In genomic region chr9:51278500-51279381, GRCm38 (mm10) we compare ENCODE assay signal across 8 mouse cellular contexts. TPM values are rescaled to one million over a fixed set of nuclear protein-coding genes. Genes with fewer than 3 reads are reported as not detected.
DNase-seq lines count a peak whose midpoint lies in the region; ATAC-seq and TF ChIP-seq lines count a peak whose summit lies in the region.

Gene Colca2 (minus strand): TSS chr9:51278569.

- WGBS in heart, embryonic 11.5 days (ENCODE audit: insufficient replicate concordance) = under 1% methylated on average over 53 of the region's 53 CpGs
- WGBS in kidney, embryonic 14.5 days = under 1% methylated on average over 53 of the region's 53 CpGs
- WGBS in midbrain, postnatal 0 days = under 1% methylated on average over 51 of the region's 53 CpGs
- WGBS in stomach, embryonic 16.5 days = under 1% methylated on average over 53 of the region's 53 CpGs

- H3K4me3 ChIP-seq in heart, embryonic 11.5 days (ENCODE audit: low read depth, low read length) = peak within 1 kb of the TSS; percentile 64
- H3K4me3 ChIP-seq in kidney, embryonic 14.5 days (ENCODE audit: low read length) = peak within 1 kb of the TSS; percentile 64
- peak within 1 kb of the TSS; percentile 43 for H3K4me3 ChIP-seq in midbrain, postnatal 0 days (ENCODE audit: low read depth, low read length)
- H3K4me3 ChIP-seq in stomach, embryonic 16.5 days (replicated peaks; ENCODE audit: low read length) = peak within 1 kb of the TSS; percentile 55

- peak within 1 kb of the TSS; percentile 42; the same call in 1 of the 2 replicates for H3K27ac ChIP-seq in heart, embryonic 11.5 days (ENCODE audit: low read depth, low read length)
- H3K27ac ChIP-seq in kidney, embryonic 14.5 days (ENCODE audit: low read depth, low read length) = peak within 1 kb of the TSS; percentile 67; the same call in 1 of the 2 replicates
- no peak within 1 kb of the TSS for H3K27ac ChIP-seq in midbrain, postnatal 0 days (ENCODE audit: low read depth, low read length)
- H3K27ac ChIP-seq in stomach, embryonic 16.5 days (ENCODE audit: low read length) = peak within 1 kb of the TSS; percentile 74

- H3K36me3 ChIP-seq in heart, embryonic 11.5 days (ENCODE audit: control insufficient read depth, insufficient read depth, low read length) = no peaks in the 10 kb centered on the region
- no peaks in the 10 kb centered on the region for H3K36me3 ChIP-seq in kidney, embryonic 14.5 days (ENCODE audit: control insufficient read depth, insufficient read depth, low read length)
- no peaks in the 10 kb centered on the region for H3K36me3 ChIP-seq in midbrain, postnatal 0 days (ENCODE audit: insufficient read depth, low read length)
- H3K36me3 ChIP-seq in stomach, embryonic 16.5 days (ENCODE audit: control insufficient read depth, insufficient read depth, low read length) = no peaks in the 10 kb centered on the region

- peaks cover 10% of the 10 kb centered on the region for H3K27me3 ChIP-seq in heart, embryonic 11.5 days (ENCODE audit: control insufficient read depth, insufficient read depth, low read length)
- no peaks in the 10 kb centered on the region for H3K27me3 ChIP-seq in kidney, embryonic 14.5 days (ENCODE audit: control insufficient read depth, insufficient read depth, low read length)
- peaks cover 22% of the 10 kb centered on the region for H3K27me3 ChIP-seq in midbrain, postnatal 0 days (ENCODE audit: insufficient read depth, low read length)
- H3K27me3 ChIP-seq in stomach, embryonic 16.5 days (ENCODE audit: control insufficient read depth, insufficient read depth, low read length) = no peaks in the 10 kb centered on the region

- peak within 1 kb of the TSS; percentile 85 for H3K9ac ChIP-seq in heart, embryonic 11.5 days (ENCODE audit: low read depth, low read length)
- H3K9ac ChIP-seq in kidney, embryonic 14.5 days (ENCODE audit: low read depth, low read length) = peak within 1 kb of the TSS; percentile 72
- 0 out of 2 replicates have a peak within 1 kb of the TSS, but pooled peaks have one; percentile 13 for H3K9ac ChIP-seq in midbrain, postnatal 0 days (replicated peaks; ENCODE audit: low read length, poor library complexity, severe bottlenecking)
- H3K9ac ChIP-seq in stomach, embryonic 16.5 days (ENCODE audit: low read length) = peak within 1 kb of the TSS; percentile 72

- ATAC-seq in heart, embryonic 11.5 days (replicated peaks; ENCODE audit: insufficient number of reproducible peaks, low FRiP score, low TSS enrichment) = peak; percentile 90
- peak; percentile 98 for ATAC-seq in kidney, embryonic 14.5 days (ENCODE audit: low FRiP score, low TSS enrichment)
- peak; percentile 85 for ATAC-seq in midbrain, postnatal 0 days (ENCODE audit: low FRiP score)
- peak; percentile 94 for ATAC-seq in stomach, embryonic 16.5 days (ENCODE audit: insufficient read depth, low FRiP score)

- TF ChIP-seq CTCF in midbrain, postnatal 0 days (IDR thresholded peaks at IDR 0.05) = peak; percentile 49

- DNase-seq in spleen, adult 18-20 months = peak; percentile 37 to 50
- DNase-seq in spleen, adult 12 weeks (ENCODE audit: low spot score) = no peak
- DNase-seq in fibroblast of lung, adult 2 months (ENCODE audit: low read depth) = peak; percentile 67
- peak; percentile 65 for DNase-seq in liver
- DNase-seq in midbrain, postnatal 0 days (ENCODE audit: low spot score) = peak; percentile 70

- H3K4me1 ChIP-seq in heart, embryonic 11.5 days (ENCODE audit: control insufficient read depth, insufficient read depth, low read length) = peaks cover 7% of the 10 kb centered on the region; the same call in 1 of the 2 replicates
- H3K4me1 ChIP-seq in kidney, embryonic 14.5 days (ENCODE audit: control insufficient read depth, insufficient read depth, low read length) = 0 out of 2 replicates have a peak, but pooled peaks cover 6% of the 10 kb centered on the region
- no peaks in the 10 kb centered on the region for H3K4me1 ChIP-seq in midbrain, postnatal 0 days (ENCODE audit: insufficient read depth, low read length)
- peaks cover 14% of the 10 kb centered on the region for H3K4me1 ChIP-seq in stomach, embryonic 16.5 days (ENCODE audit: control insufficient read depth, insufficient read depth, low read length)

- no peaks in the 10 kb centered on the region for H3K9me3 ChIP-seq in heart, embryonic 11.5 days (replicated peaks; ENCODE audit: control insufficient read depth, low read length)
- H3K9me3 ChIP-seq in kidney, embryonic 14.5 days (ENCODE audit: control insufficient read depth, low read length) = no peaks in the 10 kb centered on the region
- H3K9me3 ChIP-seq in midbrain, postnatal 0 days (ENCODE audit: low read length) = no peaks in the 10 kb centered on the region
- H3K9me3 ChIP-seq in stomach, embryonic 16.5 days (replicated peaks; ENCODE audit: control insufficient read depth, low read length) = no peaks in the 10 kb centered on the region

- H3K4me2 ChIP-seq in heart, embryonic 11.5 days = peak within 1 kb of the TSS; percentile 89
- H3K4me2 ChIP-seq in kidney, embryonic 14.5 days (replicated peaks; ENCODE audit: low read depth, low read length) = peak within 1 kb of the TSS; percentile 92
- H3K4me2 ChIP-seq in midbrain, postnatal 0 days (ENCODE audit: low read depth, low read length, poor library complexity, severe bottlenecking) = peak within 1 kb of the TSS; percentile 90
- peak within 1 kb of the TSS; percentile 67 for H3K4me2 ChIP-seq in stomach, embryonic 16.5 days (ENCODE audit: low read depth, low read length)

RNA-seq across cellular contexts. Expression of gene Colca2, which starts in this region (rescaled TPM):
- polyA plus RNA-seq in heart, embryonic 11.5 days (2014; fragmentation: Nextera tagmentation; extraction: Ambion mirVana) = 2.4 and 4.4 TPM in 2 replicates
- polyA plus RNA-seq in kidney, embryonic 14.5 days (2014; fragmentation: Nextera tagmentation; extraction: Ambion mirVana) = 2.8 and 5.2 TPM in 2 replicates
- not detected in 2 replicates for total RNA-seq in midbrain, postnatal 0 days (2014; rRNA removed)
- polyA plus RNA-seq in midbrain, postnatal 0 days (2015; fragmentation: Nextera tagmentation; extraction: Ambion mirVana) = 0.79 and 1.1 TPM in 2 replicates
- polyA plus RNA-seq in stomach, embryonic 16.5 days (2015; fragmentation: Nextera tagmentation; extraction: Ambion mirVana) = 8.7 and 9.3 TPM in 2 replicates

Comparison
In these comparisons a context has a peak if more than half of its experiments do, and no peak if none do; other contexts are left out.
1. H3K9ac ChIP-seq: peak in every context shown above with its lines; median percentile 85 in heart, embryonic 11.5 days; 72 in kidney, embryonic 14.5 days; 72 in stomach, embryonic 16.5 days; 13 in midbrain, postnatal 0 days.